Mouse (Mus musculus): Measurements from ENCODE around the gene Aqp6.

DNA sequence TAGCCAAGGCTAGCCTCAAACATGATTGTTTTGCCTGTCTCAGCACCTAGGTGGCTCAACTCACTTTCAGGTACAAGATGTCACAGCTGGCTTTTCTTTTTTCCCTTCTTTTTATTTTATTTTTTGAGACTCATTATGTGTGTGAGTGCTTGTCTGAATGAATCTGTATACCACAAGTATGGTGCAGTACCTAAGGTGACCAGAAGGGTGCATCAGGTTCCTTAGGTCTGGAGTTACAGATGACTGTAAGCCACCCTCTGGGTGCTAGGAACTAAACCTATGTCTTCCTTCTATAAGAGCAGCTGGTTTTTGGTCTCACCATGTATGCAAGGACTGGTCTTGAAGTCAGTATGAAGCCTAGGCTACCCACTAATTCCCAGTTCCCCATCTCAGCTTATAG is 30.4 kb downstream of the Aqp6 start:
- TF ChIP-seq CTCF (conservative IDR thresholded peaks at IDR 0.05; ENCODE audit: low read length) (peak; percentile 64), POU5F1 (IDR thresholded peaks at IDR 0.05; ENCODE audit: borderline replicate concordance, low read length) (no peak)

Data from E14TG2a.4 (cell line).